Mouse (Mus musculus): ENCODE measurements around the gene Itpkc. TPM values are rescaled to one million over a fixed set of nuclear protein-coding genes. Genes with fewer than 3 reads are reported as not detected.

The Itpkc gene
- polyA plus RNA-seq, 1 experiment from 2014 or later: 8.6 TPM

- no peak overlapping the region for H3K9ac ChIP-seq (ENCODE audit: low read depth, low read length)
- 81% methylated on average over 20 of the region's 20 CpGs for WGBS
- H3K4me2 ChIP-seq (replicated peaks; ENCODE audit: low read depth): no peak overlapping the region
- no peaks in the 10 kb centered on the region for H3K27me3 ChIP-seq (replicated peaks; ENCODE audit: control insufficient read depth, insufficient read depth, low read length)
- TF ChIP-seq CTCF (IDR thresholded peaks at IDR 0.05; ENCODE audit: low read depth): no peak
- H3K4me1 ChIP-seq (replicated peaks; ENCODE audit: control insufficient read depth, insufficient read depth, low read length): no peaks in the 10 kb centered on the region
- H3K27ac ChIP-seq (ENCODE audit: low read depth, low read length): no peak overlapping the region
- H3K9me3 ChIP-seq (ENCODE audit: control insufficient read depth): no peaks in the 10 kb centered on the region
- H3K4me3 ChIP-seq (ENCODE audit: low read depth, low read length): no peak overlapping the region
- H3K36me3 ChIP-seq (ENCODE audit: control insufficient read depth, insufficient read depth): peaks cover 46% of the 10 kb centered on the region
- ATAC-seq: no peak
Measured at GRCm38 (mm10) chr7:27266515-27267128, 38.2 kb upstream of the Itpkc start.

DNA sequence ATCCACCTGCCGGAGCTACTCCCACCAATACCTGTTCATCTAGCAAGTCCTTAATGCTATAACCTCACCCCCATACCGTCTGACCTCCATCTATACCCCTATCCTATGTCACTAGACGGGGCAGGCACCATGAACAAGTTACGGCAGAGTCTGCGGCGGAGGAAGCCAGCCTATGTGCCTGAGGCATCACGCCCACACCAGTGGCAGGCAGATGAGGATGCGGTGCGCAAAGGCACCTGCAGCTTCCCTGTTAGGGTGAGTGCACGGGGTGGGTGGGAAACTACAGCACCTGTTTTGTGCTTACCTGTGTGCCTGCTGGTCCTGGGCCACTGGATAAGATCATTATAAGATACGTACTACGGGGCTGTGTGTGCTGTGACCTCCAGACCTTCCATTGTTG, 36.3 kb upstream of the Itpkc start:
- Histone ChIP-seq H3K36me3 (ENCODE audit: control insufficient read depth, insufficient read depth) (peaks cover 40% of the 10 kb centered on the region), H3K4me2 (replicated peaks; ENCODE audit: low read depth) (no peak overlapping the region), H3K27me3 (replicated peaks; ENCODE audit: control insufficient read depth, insufficient read depth, low read length) (no peaks in the 10 kb centered on the region), H3K27ac (ENCODE audit: low read depth, low read length) (no peak overlapping the region), H3K4me3 (ENCODE audit: low read depth, low read length) (no peak overlapping the region), H3K9me3 (ENCODE audit: control insufficient read depth) (no peaks in the 10 kb centered on the region), H3K4me1 (replicated peaks; ENCODE audit: control insufficient read depth, insufficient read depth, low read length) (no peaks in the 10 kb centered on the region), H3K9ac (ENCODE audit: low read depth, low read length) (no peak overlapping the region)
- 91% methylated on average over 12 of the region's 12 CpGs for WGBS
- TF ChIP-seq CTCF (IDR thresholded peaks at IDR 0.05; ENCODE audit: low read depth): no peak
- no peak for ATAC-seq

DNA sequence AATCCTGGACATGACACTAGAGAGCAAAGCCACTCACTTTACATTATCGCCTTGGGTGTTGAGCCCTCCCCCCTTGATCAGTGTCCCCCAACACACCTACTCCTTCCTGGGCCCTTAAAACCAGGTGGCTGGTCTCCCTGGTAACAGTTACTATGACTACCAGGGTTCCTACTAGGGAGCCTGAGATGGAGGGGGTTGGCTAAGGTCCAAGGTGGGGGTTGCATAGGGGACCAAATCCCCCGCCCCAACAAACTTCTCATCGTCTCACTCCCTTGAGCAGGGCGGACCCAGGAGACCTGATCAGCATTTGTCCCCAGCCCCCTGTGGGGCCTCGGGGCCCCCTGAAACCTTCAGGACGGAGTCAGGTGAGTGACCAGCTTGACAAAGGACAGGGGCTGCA, 33.4 kb upstream of the Itpkc start:
- Histone ChIP-seq H3K27ac (ENCODE audit: low read depth, low read length) (no peak overlapping the region), H3K36me3 (ENCODE audit: control insufficient read depth, insufficient read depth) (peaks cover 23% of the 10 kb centered on the region; the same call in 1 of the 2 replicates), H3K9me3 (ENCODE audit: control insufficient read depth) (no peaks in the 10 kb centered on the region), H3K27me3 (replicated peaks; ENCODE audit: control insufficient read depth, insufficient read depth, low read length) (no peaks in the 10 kb centered on the region), H3K4me3 (ENCODE audit: low read depth, low read length) (no peak overlapping the region), H3K9ac (ENCODE audit: low read depth, low read length) (no peak overlapping the region), H3K4me2 (replicated peaks; ENCODE audit: low read depth) (no peak overlapping the region), H3K4me1 (replicated peaks; ENCODE audit: control insufficient read depth, insufficient read depth, low read length) (no peaks in the 10 kb centered on the region)
- WGBS: 73% methylated on average over 6 of the region's 6 CpGs
- no peak for TF ChIP-seq CTCF (IDR thresholded peaks at IDR 0.05; ENCODE audit: low read depth)
- no peak for ATAC-seq

- Histone ChIP-seq H3K4me2 (replicated peaks; ENCODE audit: low read depth) (no peak overlapping the region), H3K4me1 (replicated peaks; ENCODE audit: control insufficient read depth, insufficient read depth, low read length) (no peaks in the 10 kb centered on the region), H3K27me3 (replicated peaks; ENCODE audit: control insufficient read depth, insufficient read depth, low read length) (no peaks in the 10 kb centered on the region), H3K36me3 (ENCODE audit: control insufficient read depth, insufficient read depth) (peaks cover 23% of the 10 kb centered on the region; the same call in 1 of the 2 replicates), H3K9ac (ENCODE audit: low read depth, low read length) (no peak overlapping the region), H3K27ac (ENCODE audit: low read depth, low read length) (no peak overlapping the region), H3K4me3 (ENCODE audit: low read depth, low read length) (no peak overlapping the region), H3K9me3 (ENCODE audit: control insufficient read depth) (no peaks in the 10 kb centered on the region)
- ATAC-seq: no peak
- TF ChIP-seq CTCF (IDR thresholded peaks at IDR 0.05; ENCODE audit: low read depth): no peak
- WGBS: 79% methylated on average over 7 of the region's 7 CpGs
Measured at GRCm38 (mm10) chr7:27260856-27261255, 32.4 kb upstream of the Itpkc start.

GRCm38 (mm10) chr7:27259771-27260170, 31.3 kb upstream of the Itpkc start:
- 42% methylated on average over 5 of the region's 5 CpGs for WGBS
- Histone ChIP-seq H3K36me3 (ENCODE audit: control insufficient read depth, insufficient read depth) (peaks cover 19% of the 10 kb centered on the region; the same call in 1 of the 2 replicates), H3K4me2 (replicated peaks; ENCODE audit: low read depth) (peak overlapping the region; percentile 79), H3K27ac (ENCODE audit: low read depth, low read length) (peak overlapping the region; percentile 46; the same call in 1 of the 2 replicates), H3K4me1 (replicated peaks; ENCODE audit: control insufficient read depth, insufficient read depth, low read length) (no peaks in the 10 kb centered on the region), H3K4me3 (ENCODE audit: low read depth, low read length) (peak overlapping the region; percentile 60), H3K27me3 (replicated peaks; ENCODE audit: control insufficient read depth, insufficient read depth, low read length) (no peaks in the 10 kb centered on the region), H3K9me3 (ENCODE audit: control insufficient read depth) (no peaks in the 10 kb centered on the region), H3K9ac (ENCODE audit: low read depth, low read length) (peak overlapping the region; percentile 68)
- no peak for TF ChIP-seq CTCF (IDR thresholded peaks at IDR 0.05; ENCODE audit: low read depth)
- ATAC-seq: no peak

GRCm38 (mm10) chr7:27259271-27259721, 30.8 kb upstream of the Itpkc start:
- Histone ChIP-seq H3K36me3 (ENCODE audit: control insufficient read depth, insufficient read depth) (peaks cover 22% of the 10 kb centered on the region; the same call in 1 of the 2 replicates), H3K9me3 (ENCODE audit: control insufficient read depth) (no peaks in the 10 kb centered on the region), H3K4me2 (replicated peaks; ENCODE audit: low read depth) (peak overlapping the region; percentile 79), H3K27ac (ENCODE audit: low read depth, low read length) (peak overlapping the region; percentile 46), H3K9ac (ENCODE audit: low read depth, low read length) (peak overlapping the region; percentile 68), H3K4me1 (replicated peaks; ENCODE audit: control insufficient read depth, insufficient read depth, low read length) (no peaks in the 10 kb centered on the region), H3K27me3 (replicated peaks; ENCODE audit: control insufficient read depth, insufficient read depth, low read length) (no peaks in the 10 kb centered on the region), H3K4me3 (ENCODE audit: low read depth, low read length) (peak overlapping the region; percentile 60)
- no peak for ATAC-seq
- 24% methylated on average over 9 of the region's 9 CpGs for WGBS
- TF ChIP-seq CTCF (IDR thresholded peaks at IDR 0.05; ENCODE audit: low read depth): no peak
